8 mouse cellular contexts compared by ENCODE assay signal in genomic region chr4:32906627-32907026, GRCm38 (mm10). TPM values are rescaled to one million over a fixed set of nuclear protein-coding genes. Genes with fewer than 3 reads are reported as not detected.
DNase-seq lines count a peak whose midpoint lies in the region; ATAC-seq and TF ChIP-seq lines count a peak whose summit lies in the region.

No protein-coding gene starts in this region.

- DNase-seq in cerebellum, postnatal 36 days: peak; percentile 12 to 15
- DNase-seq in cerebellum, adult 9-11 months: no peak
- peak; percentile 84 for DNase-seq in CH12.LX (ENCODE audit: extremely low read depth)
- DNase-seq in frontal cortex, adult 2 months (ENCODE audit: extremely low spot score in 1 of 2, low spot score in 1 of 2): peak; percentile 42 to 78
- DNase-seq in heart, postnatal 10 days: peak; percentile 92
- peak; percentile 63 to 65 for DNase-seq in layer of hippocampus, postnatal 36 days
- DNase-seq in right cerebral cortex, postnatal 14 days: peak; percentile 62

- TF ChIP-seq CTCF in CH12.LX (conservative IDR thresholded peaks at IDR 0.05 in 1 of 2, IDR thresholded peaks at IDR 0.05 in 1 of 2; ENCODE audit: low read depth in 2 of 2, low read length in 2 of 2): no peak
- TF ChIP-seq CTCF in intestine, postnatal 0 days (IDR thresholded peaks at IDR 0.05; ENCODE audit: low read depth): no peak

- no peak overlapping the region for H3K4me2 ChIP-seq in CH12.LX (ENCODE audit: insufficient read depth, low read depth, poor library complexity, severe bottlenecking)
- no peak overlapping the region for H3K4me2 ChIP-seq in intestine, postnatal 0 days (replicated peaks; ENCODE audit: low read depth)

- no peaks in the 10 kb centered on the region for H3K79me2 ChIP-seq in CH12.LX (replicated peaks; ENCODE audit: control insufficient read depth, extremely low read depth, insufficient read depth, poor library complexity, severe bottlenecking)

- no peak for TF ChIP-seq RAD21 in CH12.LX (IDR thresholded peaks at IDR 0.05; ENCODE audit: low read depth, low read length)

- no peak overlapping the region for H3K4me3 ChIP-seq in CH12.LX (replicated peaks in 1 of 3; ENCODE audit: low read depth in 2 of 3, low read length in 2 of 3, poor library complexity in 1 of 3)
- H3K4me3 ChIP-seq in intestine, postnatal 0 days (ENCODE audit: low read depth, low read length): no peak overlapping the region

- no peaks in the 10 kb centered on the region for H3K9me3 ChIP-seq in CH12.LX (replicated peaks; ENCODE audit: low read length)
- no peaks in the 10 kb centered on the region for H3K9me3 ChIP-seq in intestine, postnatal 0 days (ENCODE audit: control insufficient read depth)

- TF ChIP-seq EP300 in CH12.LX (IDR thresholded peaks at IDR 0.05; ENCODE audit: low read length): peak; percentile 92

- H3K27me3 ChIP-seq in CH12.LX (replicated peaks): no peaks in the 10 kb centered on the region
- H3K27me3 ChIP-seq in intestine, postnatal 0 days (replicated peaks; ENCODE audit: control insufficient read depth, insufficient read depth, low read length): no peaks in the 10 kb centered on the region

- peaks cover 20 to 56% of the 10 kb centered on the region in 2 experiments for H3K4me1 ChIP-seq in CH12.LX (ENCODE audit: control insufficient read depth in 1 of 2, insufficient read depth in 2 of 2)
- H3K4me1 ChIP-seq in intestine, postnatal 0 days (replicated peaks; ENCODE audit: control insufficient read depth, insufficient read depth, low read length): 0 out of 2 replicates have a peak, but pooled peaks cover 3% of the 10 kb centered on the region

- WGBS in intestine, postnatal 0 days: 61% methylated on average over 6 of the region's 6 CpGs

- intact Hi-C loops in heart, postnatal 10 days (cut with DNase I): no loop called here

- no peak for ATAC-seq in intestine, postnatal 0 days

- dilution Hi-C loops in CH12.LX (cut with MboI; ENCODE audit: extremely low pct_ligation_motif_present, extremely low pct_unique_long_range_greater_than_20kb, low sequenced_read_pairs): no loop called here

- H3K9ac ChIP-seq in CH12.LX (ENCODE audit: insufficient read depth, low read depth): no peak overlapping the region
- H3K9ac ChIP-seq in intestine, postnatal 0 days (ENCODE audit: low read depth, low read length): no peak overlapping the region

- TF ChIP-seq POLR2A in CH12.LX (IDR thresholded peaks at IDR 0.05; ENCODE audit: low read depth, low read length): no peak

- H3K36me3 ChIP-seq in CH12.LX (replicated peaks in 1 of 2; ENCODE audit: control insufficient read depth in 1 of 2, insufficient read depth in 1 of 2, low read length in 1 of 2): no peaks in the 10 kb centered on the region
- no peaks in the 10 kb centered on the region for H3K36me3 ChIP-seq in intestine, postnatal 0 days (ENCODE audit: control insufficient read depth, insufficient read depth)

- H3K27ac ChIP-seq in CH12.LX (ENCODE audit: insufficient read depth, low read depth): no peak overlapping the region
- H3K27ac ChIP-seq in intestine, postnatal 0 days (ENCODE audit: low read depth, low read length): no peak overlapping the region

- in situ Hi-C loops in CH12.LX (cut with MboI; ENCODE audit: low pct_ligation_motif_present, low pct_unique_long_range_greater_than_20kb, low sequenced_read_pairs): no loop called here

TF ChIP-seq in CH12.LX, 34 proteins besides CTCF, POLR2A, EP300 and RAD21:
- TF ChIP-seq MYC (IDR thresholded peaks at IDR 0.05; ENCODE audit: low read depth, low read length): 0 out of 2 replicates have a peak, but pooled peaks have one; percentile 24
- TF ChIP-seq ELF1 (IDR thresholded peaks at IDR 0.05; ENCODE audit: low read depth, low read length): no peak
- no peak for TF ChIP-seq KAT2A (IDR thresholded peaks at IDR 0.05; ENCODE audit: insufficient replicate concordance, low read length)
- TF ChIP-seq ZKSCAN1 (IDR thresholded peaks at IDR 0.05; ENCODE audit: borderline replicate concordance, low read depth, low read length): no peak
- TF ChIP-seq ZMIZ1 (IDR thresholded peaks at IDR 0.05; ENCODE audit: low read depth, low read length): no peak
- TF ChIP-seq GABPA (IDR thresholded peaks at IDR 0.05; ENCODE audit: insufficient replicate concordance, low read depth, low read length): no peak
- no peak for TF ChIP-seq E2F4 (IDR thresholded peaks at IDR 0.05; ENCODE audit: insufficient replicate concordance, low read depth, low read length)
- 0 out of 2 replicates have a peak, but pooled peaks have one; percentile 48 for TF ChIP-seq CHD2 (IDR thresholded peaks at IDR 0.05; ENCODE audit: low read length)
- TF ChIP-seq JUN (IDR thresholded peaks at IDR 0.05; ENCODE audit: insufficient read depth, low read depth, low read length): peak; percentile 66
- TF ChIP-seq BHLHE40 (IDR thresholded peaks at IDR 0.05; ENCODE audit: low read depth, low read length): peak; percentile 88
- TF ChIP-seq HCFC1 (IDR thresholded peaks at IDR 0.05; ENCODE audit: low read depth, low read length): no peak
- TF ChIP-seq MXI1 (IDR thresholded peaks at IDR 0.05; ENCODE audit: low read depth, low read length): peak; percentile 62; the same call in 1 of the 2 replicates
- TF ChIP-seq MEF2A (IDR thresholded peaks at IDR 0.05; ENCODE audit: borderline replicate concordance, low read depth, low read length): peak; percentile 94
- no peak for TF ChIP-seq MAZ (IDR thresholded peaks at IDR 0.05; ENCODE audit: low read depth, low read length)
- no peak for TF ChIP-seq USF1 (IDR thresholded peaks at IDR 0.05; ENCODE audit: low read depth, low read length)
- no peak for TF ChIP-seq ZNF384 (IDR thresholded peaks at IDR 0.05; ENCODE audit: low read depth, low read length)
- TF ChIP-seq CHD1 (IDR thresholded peaks at IDR 0.05; ENCODE audit: low read depth, low read length): no peak
- 0 out of 2 replicates have a peak, but pooled peaks have one; percentile 39 for TF ChIP-seq RCOR1 (conservative IDR thresholded peaks at IDR 0.05; ENCODE audit: low read depth, low read length)
- peak; percentile 70; the same call in 1 of the 2 replicates for TF ChIP-seq JUND (conservative IDR thresholded peaks at IDR 0.05; ENCODE audit: low read depth, low read length)
- no peak for TF ChIP-seq PAX5 (IDR thresholded peaks at IDR 0.05; ENCODE audit: low read length)
- TF ChIP-seq IRF4 (IDR thresholded peaks at IDR 0.05; ENCODE audit: low read depth, low read length): peak; percentile 76; the same call in 1 of the 2 replicates
- no peak for TF ChIP-seq POLR2AphosphoS2 (IDR thresholded peaks at IDR 0.05; ENCODE audit: low read depth, low read length)
- TF ChIP-seq TBP (conservative IDR thresholded peaks at IDR 0.05; ENCODE audit: low read depth, low read length): no peak
- no peak; the same call in 1 of the 2 replicates for TF ChIP-seq SMC3 (IDR thresholded peaks at IDR 0.05; ENCODE audit: low read depth, low read length)
- no peak for TF ChIP-seq NELFE (IDR thresholded peaks at IDR 0.05; ENCODE audit: low read depth, low read length)
- 0 out of 2 replicates have a peak, but pooled peaks have one; percentile 23 for TF ChIP-seq MAX (IDR thresholded peaks at IDR 0.05; ENCODE audit: low read length)
- TF ChIP-seq MAFK (IDR thresholded peaks at IDR 0.05; ENCODE audit: insufficient replicate concordance, low read length): peak; percentile 65; the same call in 1 of the 2 replicates
- TF ChIP-seq SIN3A (IDR thresholded peaks at IDR 0.05; ENCODE audit: low read length): peak; percentile 73; the same call in 1 of the 2 replicates
- no peak for TF ChIP-seq NRF1 (IDR thresholded peaks at IDR 0.05; ENCODE audit: low read depth, low read length)
- TF ChIP-seq ETS1 (conservative IDR thresholded peaks at IDR 0.05; ENCODE audit: low read depth, low read length): peak; percentile 100
- peak; percentile 92 for TF ChIP-seq TCF12 (IDR thresholded peaks at IDR 0.05; ENCODE audit: low read depth, low read length)
- TF ChIP-seq UBTF (IDR thresholded peaks at IDR 0.05; ENCODE audit: low read depth, low read length): no peak

RNA-seq across cellular contexts. Expression of gene Ankrd6, which starts 44.0 kb away (rescaled TPM):
- 1.4 and 2.1 TPM in 2 replicates for total RNA-seq in CH12.LX (2012; rRNA removed)
- total RNA-seq in CH12.LX (2014; rRNA removed): 1.3 TPM in 2 replicates
- 1.5 and 1.6 TPM in 2 replicates for polyA plus RNA-seq in CH12.LX (2012; ENCODE audit: insufficient read length, low read depth)
- 31.0 and 31.3 TPM in 2 replicates for polyA plus RNA-seq in frontal cortex, adult 2 months (2012; rRNA removed)
- total RNA-seq in heart, postnatal 10 days (2021): 1 to 10 TPM; 3.5 to 6.3 TPM
- total RNA-seq in layer of hippocampus, postnatal 36 days (2021): 10 to 100 TPM; 39.4 to 43.2 TPM
- polyA plus RNA-seq in intestine, postnatal 0 days (2015; fragmentation: Nextera tagmentation; extraction: Ambion mirVana): 1.3 and 1.6 TPM in 2 replicates

Comparison
In these comparisons a context has a peak if more than half of its experiments do, and no peak if none do; other contexts are left out.
1. RNA of gene Ankrd6, which starts 44.0 kb away (total RNA-seq): 39.4 to 43.2 TPM in layer of hippocampus, postnatal 36 days; 3.5 to 6.3 TPM in heart, postnatal 10 days and 1.3 to 2.1 TPM in CH12.LX; every median in the first group is over 4 times any median in the second.